Mouse (Mus musculus): Measurements from ENCODE around the gene Elk3. TPM values are rescaled to one million over a fixed set of nuclear protein-coding genes. Genes with fewer than 3 reads are reported as not detected.
"Not testable (repeated sequence)": the region's sequence is repeated elsewhere in the genome, so short reads cannot be mapped to it uniquely, and the experiment has no call there.

The Elk3 gene
- 11.3 and 12.5 TPM in 2 replicates for polyA plus RNA-seq (2015; fragmentation: Nextera tagmentation; extraction: Ambion mirVana)

GRCm38 (mm10) chr10:93310721-93311411 is at the start of gene Elk3:
Elk3 (minus strand) TSS chr10:93311135.
- peak within 1 kb of the TSS; percentile 89 for H3K9ac ChIP-seq (ENCODE audit: low read length)
- H3K9me3 ChIP-seq (ENCODE audit: control insufficient read depth, low read length): no peaks in the 10 kb centered on the region
- H3K27ac ChIP-seq (replicated peaks): peak within 1 kb of the TSS; percentile 94
- under 1% methylated on average over 47 of the region's 53 CpGs for WGBS
- peak; percentile 88 for ATAC-seq (ENCODE audit: low FRiP score, low TSS enrichment)
- H3K4me3 ChIP-seq (ENCODE audit: low read depth, low read length): peak within 1 kb of the TSS; percentile 72
- no peaks in the 10 kb centered on the region for H3K36me3 ChIP-seq (ENCODE audit: control insufficient read depth, insufficient read depth, low read length)
- no peak for TF ChIP-seq EP300 (optimal IDR thresholded peaks at IDR 0.05)
- TF ChIP-seq CTCF (IDR thresholded peaks at IDR 0.05; ENCODE audit: low read depth): no peak
- no peaks in the 10 kb centered on the region for H3K27me3 ChIP-seq (ENCODE audit: control insufficient read depth, insufficient read depth, low read length)
- DNase-seq (ENCODE audit: low spot score): peak; percentile 53
- H3K4me1 ChIP-seq (replicated peaks; ENCODE audit: control insufficient read depth, insufficient read depth): no peaks in the 10 kb centered on the region
- peak within 1 kb of the TSS; percentile 99 for H3K4me2 ChIP-seq (replicated peaks; ENCODE audit: low read depth)

DNA sequence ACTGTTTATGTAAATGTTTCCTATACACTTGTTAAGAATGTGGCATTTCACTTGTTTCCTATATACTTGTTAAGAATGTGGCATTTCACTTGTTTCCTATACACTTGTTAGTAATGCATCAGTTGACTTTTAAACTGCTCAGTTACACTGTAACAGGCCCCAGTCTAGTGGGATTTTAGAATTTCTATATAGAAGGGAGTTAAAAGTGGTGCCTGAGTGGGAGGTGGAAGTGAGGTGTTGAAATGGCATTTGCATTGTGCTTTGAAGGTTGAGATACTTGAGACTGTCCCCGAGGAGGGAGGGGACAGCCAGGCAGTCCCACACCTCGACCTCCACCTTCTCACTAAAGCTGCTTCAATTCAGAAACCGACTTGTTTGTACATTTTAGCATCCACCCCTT is 49.7 kb upstream of the Elk3 start:
- no peak for DNase-seq (ENCODE audit: low spot score)
- TF ChIP-seq CTCF (IDR thresholded peaks at IDR 0.05; ENCODE audit: low read depth) (no peak), EP300 (optimal IDR thresholded peaks at IDR 0.05) (no peak)

DNA sequence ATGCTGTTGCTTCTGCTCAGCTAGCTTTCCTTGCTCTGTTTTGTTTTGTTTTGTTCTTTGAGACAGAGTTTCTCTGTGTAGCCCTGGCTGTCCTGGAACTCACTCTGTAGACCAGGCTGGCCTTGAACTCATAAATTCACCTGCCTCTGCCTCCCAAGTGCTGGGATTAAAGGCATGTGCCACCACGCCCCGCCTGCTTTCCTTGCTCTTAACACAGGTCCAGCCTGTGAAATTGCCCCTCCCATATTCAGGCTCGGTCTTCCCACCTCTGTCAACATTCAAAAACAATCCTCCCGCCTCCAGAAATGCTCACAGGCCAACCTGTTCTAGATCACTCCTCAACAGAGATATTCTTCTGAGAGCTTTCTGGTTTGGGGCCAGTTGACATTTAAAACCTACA is 49.3 kb upstream of the Elk3 start:
- WGBS: 64% methylated on average over 4 of the region's 4 CpGs
- not testable (repeated sequence) for ATAC-seq (ENCODE audit: low FRiP score, low TSS enrichment); H3K4me3 ChIP-seq (ENCODE audit: low read depth, low read length); H3K9ac ChIP-seq (ENCODE audit: low read length); H3K27me3 ChIP-seq (ENCODE audit: control insufficient read depth, insufficient read depth, low read length); DNase-seq (ENCODE audit: low spot score); H3K9me3 ChIP-seq (ENCODE audit: control insufficient read depth, low read length); H3K27ac ChIP-seq (replicated peaks); H3K4me2 ChIP-seq (replicated peaks; ENCODE audit: low read depth); H3K4me1 ChIP-seq (replicated peaks; ENCODE audit: control insufficient read depth, insufficient read depth); H3K36me3 ChIP-seq (ENCODE audit: control insufficient read depth, insufficient read depth, low read length)

More for the DNA sequence above, 49.7 kb upstream of the Elk3 start:
- no peak for ATAC-seq (ENCODE audit: low FRiP score, low TSS enrichment)
- Histone ChIP-seq H3K4me3 (ENCODE audit: low read depth, low read length) (no peak overlapping the region), H3K9ac (ENCODE audit: low read length) (no peak overlapping the region), H3K9me3 (ENCODE audit: control insufficient read depth, low read length) (no peaks in the 10 kb centered on the region), H3K4me1 (replicated peaks; ENCODE audit: control insufficient read depth, insufficient read depth) (no peaks in the 10 kb centered on the region), H3K36me3 (ENCODE audit: control insufficient read depth, insufficient read depth, low read length) (no peaks in the 10 kb centered on the region), H3K27ac (replicated peaks) (no peak overlapping the region), H3K4me2 (replicated peaks; ENCODE audit: low read depth) (no peak overlapping the region), H3K27me3 (ENCODE audit: control insufficient read depth, insufficient read depth, low read length) (no peaks in the 10 kb centered on the region)
- 18% methylated on average over 3 of the region's 3 CpGs for WGBS

DNA sequence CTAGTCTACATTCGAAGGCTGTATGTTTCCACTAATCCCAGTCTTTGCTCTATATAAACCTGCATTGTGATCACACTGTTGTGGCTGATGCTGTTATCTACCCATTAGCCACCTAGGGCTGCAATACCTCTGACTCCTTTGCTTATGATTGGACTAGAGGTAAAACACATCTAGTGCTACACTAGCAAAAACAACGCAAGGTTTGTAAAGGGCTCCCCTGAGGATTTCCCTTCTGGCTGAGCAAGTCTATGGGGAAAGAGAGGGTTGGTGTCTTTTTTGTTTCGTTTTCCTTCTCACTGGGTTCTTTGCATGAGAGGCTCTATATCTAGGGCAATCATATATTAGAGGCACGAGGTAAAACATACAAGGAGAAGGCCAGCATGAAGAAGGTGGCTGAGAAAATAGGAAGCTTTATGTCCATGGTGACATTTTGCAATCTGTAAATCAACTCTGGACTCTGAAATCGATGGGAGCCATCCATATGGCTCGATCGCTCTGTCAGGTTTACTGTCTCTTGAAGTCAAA is 48.5 kb upstream of the Elk3 start:
- Histone ChIP-seq H3K4me2 (replicated peaks; ENCODE audit: low read depth) (no peak overlapping the region), H3K4me3 (ENCODE audit: low read depth, low read length) (no peak overlapping the region), H3K27ac (replicated peaks) (no peak overlapping the region), H3K36me3 (ENCODE audit: control insufficient read depth, insufficient read depth, low read length) (no peaks in the 10 kb centered on the region), H3K4me1 (replicated peaks; ENCODE audit: control insufficient read depth, insufficient read depth) (no peaks in the 10 kb centered on the region), H3K9ac (ENCODE audit: low read length) (no peak overlapping the region), H3K9me3 (ENCODE audit: control insufficient read depth, low read length) (no peaks in the 10 kb centered on the region), H3K27me3 (ENCODE audit: control insufficient read depth, insufficient read depth, low read length) (no peaks in the 10 kb centered on the region)
- ATAC-seq (ENCODE audit: low FRiP score, low TSS enrichment) (no peak), DNase-seq (ENCODE audit: low spot score) (no peak)
- 87% methylated on average over 7 of the region's 7 CpGs for WGBS
- TF ChIP-seq EP300 (optimal IDR thresholded peaks at IDR 0.05) (no peak), CTCF (IDR thresholded peaks at IDR 0.05; ENCODE audit: low read depth) (no peak)

DNA sequence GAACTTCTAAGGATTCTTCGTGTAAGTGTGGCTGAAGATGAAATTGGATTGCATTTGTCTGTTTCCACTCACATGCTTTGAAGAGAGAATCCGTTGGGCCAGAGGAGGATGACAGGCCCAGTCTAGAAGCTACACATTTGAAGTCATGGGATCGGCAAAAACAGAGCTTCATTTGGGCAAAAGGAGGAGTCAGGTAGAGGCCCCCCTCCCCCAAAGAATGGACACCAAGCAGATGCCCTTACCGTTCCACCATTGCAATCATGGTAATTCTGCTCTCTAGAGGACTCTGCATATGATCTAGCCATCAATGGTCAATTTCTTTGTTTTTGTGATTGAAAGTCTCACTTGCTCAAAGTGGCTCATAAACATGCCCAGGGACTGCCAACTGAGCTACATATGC is 47.9 kb upstream of the Elk3 start:
- DNase-seq (ENCODE audit: low spot score) (no peak), ATAC-seq (ENCODE audit: low FRiP score, low TSS enrichment) (no peak)
- no peak overlapping the region for H3K27ac ChIP-seq (replicated peaks)
- WGBS: 89% methylated on average over 4 of the region's 4 CpGs
- H3K36me3 ChIP-seq (ENCODE audit: control insufficient read depth, insufficient read depth, low read length): no peaks in the 10 kb centered on the region
- H3K4me1 ChIP-seq (replicated peaks; ENCODE audit: control insufficient read depth, insufficient read depth): no peaks in the 10 kb centered on the region
- no peak overlapping the region for H3K9ac ChIP-seq (ENCODE audit: low read length)
- no peak overlapping the region for H3K4me3 ChIP-seq (ENCODE audit: low read depth, low read length)
- no peak for TF ChIP-seq CTCF (IDR thresholded peaks at IDR 0.05; ENCODE audit: low read depth)
- no peak for TF ChIP-seq EP300 (optimal IDR thresholded peaks at IDR 0.05)
- H3K4me2 ChIP-seq (replicated peaks; ENCODE audit: low read depth): no peak overlapping the region
- no peaks in the 10 kb centered on the region for H3K27me3 ChIP-seq (ENCODE audit: control insufficient read depth, insufficient read depth, low read length)
- H3K9me3 ChIP-seq (ENCODE audit: control insufficient read depth, low read length): no peaks in the 10 kb centered on the region

- H3K4me1 ChIP-seq (replicated peaks; ENCODE audit: control insufficient read depth, insufficient read depth): no peaks in the 10 kb centered on the region
- 75% methylated on average over 5 of the region's 5 CpGs for WGBS
- no peaks in the 10 kb centered on the region for H3K27me3 ChIP-seq (ENCODE audit: control insufficient read depth, insufficient read depth, low read length)
- no peaks in the 10 kb centered on the region for H3K9me3 ChIP-seq (ENCODE audit: control insufficient read depth, low read length)
- no peak overlapping the region for H3K27ac ChIP-seq (replicated peaks)
- no peak overlapping the region for H3K9ac ChIP-seq (ENCODE audit: low read length)
- H3K4me3 ChIP-seq (ENCODE audit: low read depth, low read length): no peak overlapping the region
- DNase-seq (ENCODE audit: low spot score) (no peak), ATAC-seq (ENCODE audit: low FRiP score, low TSS enrichment) (no peak; the same call in 1 of the 2 replicates)
- TF ChIP-seq EP300 (optimal IDR thresholded peaks at IDR 0.05): no peak
- no peak overlapping the region for H3K4me2 ChIP-seq (replicated peaks; ENCODE audit: low read depth)
- H3K36me3 ChIP-seq (ENCODE audit: control insufficient read depth, insufficient read depth, low read length): no peaks in the 10 kb centered on the region
Observed at GRCm38 (mm10) chr10:93357162-93357561, 46.2 kb upstream of the Elk3 start.
